12 mouse cellular contexts compared by ENCODE assay signal in the genomic region with DNA sequence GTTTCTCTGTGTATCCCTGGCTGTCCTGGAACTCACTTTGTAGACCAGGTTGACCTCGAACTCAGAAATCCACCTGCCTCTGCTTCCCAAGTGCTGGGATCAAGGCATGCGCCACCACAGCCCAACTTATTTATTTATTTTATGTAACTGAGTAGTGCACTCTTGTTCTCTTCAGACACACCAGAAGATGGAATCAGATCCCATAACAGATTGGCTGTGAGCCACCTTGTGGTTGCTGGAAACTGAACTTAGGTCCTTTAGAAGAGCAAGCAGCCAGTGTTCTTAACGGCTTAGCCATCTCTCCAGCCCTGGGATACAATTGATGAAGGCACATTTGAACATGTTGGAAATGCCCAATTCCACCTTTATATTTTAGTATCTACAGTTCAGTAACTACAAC. TPM values are rescaled to one million over a fixed set of nuclear protein-coding genes. Genes with fewer than 3 reads are reported as not detected.
DNase-seq lines count a peak whose midpoint lies in the region; ATAC-seq and TF ChIP-seq lines count a peak whose summit lies in the region.
"Had no signal": no experiment of that assay in that cellular context is flagged by ENCODE, and none has a peak within 500 bp of the region (broad histone marks: within the 10 kb centered on the region; RNA-seq: fewer than 3 reads in every experiment).

No protein-coding gene starts in this region.

- H3K4me3 ChIP-seq in midbrain, embryonic 14.5 days (replicated peaks; ENCODE audit: low read depth, low read length) = no peak overlapping the region
- no peak overlapping the region for H3K4me3 ChIP-seq in midbrain, embryonic 13.5 days (replicated peaks)
- no peak overlapping the region for H3K4me3 ChIP-seq in stomach, postnatal 0 days (ENCODE audit: low read depth, low read length)
- H3K4me3 ChIP-seq: midbrain, embryonic 10.5 days had no signal

- H3K9ac ChIP-seq in midbrain, embryonic 14.5 days (replicated peaks; ENCODE audit: low read length) = no peak overlapping the region
- no peak overlapping the region for H3K9ac ChIP-seq in midbrain, embryonic 13.5 days (replicated peaks)
- H3K9ac ChIP-seq in stomach, postnatal 0 days (ENCODE audit: low read length) = no peak overlapping the region

- no peak overlapping the region for H3K4me2 ChIP-seq in midbrain, embryonic 14.5 days (ENCODE audit: low read length)
- no peak overlapping the region for H3K4me2 ChIP-seq in midbrain, embryonic 13.5 days (replicated peaks)
- H3K4me2 ChIP-seq in stomach, postnatal 0 days (replicated peaks; ENCODE audit: low read depth) = no peak overlapping the region

- WGBS in midbrain, embryonic 14.5 days = 88% methylated on average over 3 of the region's 3 CpGs
- WGBS in midbrain, embryonic 13.5 days = 93% methylated on average over 3 of the region's 3 CpGs
- WGBS in stomach, postnatal 0 days = 75% methylated on average over 3 of the region's 3 CpGs

- no peak for TF ChIP-seq EP300 in stomach, postnatal 0 days (optimal IDR thresholded peaks at IDR 0.05)

- no peak for ATAC-seq in midbrain, embryonic 14.5 days (ENCODE audit: low FRiP score, low TSS enrichment)
- ATAC-seq in midbrain, embryonic 13.5 days = no peak
- ATAC-seq in stomach, postnatal 0 days (ENCODE audit: low FRiP score, low TSS enrichment) = no peak
- ATAC-seq: activated CD4-positive, CD25-positive, alpha-beta regulatory T cell, adult 4 months; forebrain, embryonic 16.5 days; hindbrain, embryonic 16.5 days had no signal

- no peaks in the 10 kb centered on the region for H3K27me3 ChIP-seq in midbrain, embryonic 14.5 days (ENCODE audit: control insufficient read depth, insufficient read depth, low read length)
- H3K27me3 ChIP-seq in midbrain, embryonic 13.5 days = no peaks in the 10 kb centered on the region
- no peaks in the 10 kb centered on the region for H3K27me3 ChIP-seq in stomach, postnatal 0 days (ENCODE audit: control insufficient read depth, insufficient read depth, low read length)

- no peaks in the 10 kb centered on the region for H3K4me1 ChIP-seq in midbrain, embryonic 14.5 days (ENCODE audit: control insufficient read depth, insufficient read depth, low read length)
- H3K4me1 ChIP-seq in midbrain, embryonic 13.5 days (replicated peaks) = no peaks in the 10 kb centered on the region
- H3K4me1 ChIP-seq in stomach, postnatal 0 days (replicated peaks; ENCODE audit: control insufficient read depth, insufficient read depth) = no peaks in the 10 kb centered on the region
- H3K4me1 ChIP-seq: midbrain, embryonic 10.5 days had no signal

- peaks cover 100% of the 10 kb centered on the region for H3K36me3 ChIP-seq in midbrain, embryonic 14.5 days (ENCODE audit: control insufficient read depth, insufficient read depth, low read length)
- H3K36me3 ChIP-seq in midbrain, embryonic 13.5 days = peaks cover 98% of the 10 kb centered on the region
- H3K36me3 ChIP-seq in stomach, postnatal 0 days (ENCODE audit: control insufficient read depth, insufficient read depth, low read length) = peaks cover 58% of the 10 kb centered on the region

- H3K9me3 ChIP-seq in midbrain, embryonic 14.5 days (ENCODE audit: control insufficient read depth, low read length) = no peaks in the 10 kb centered on the region
- H3K9me3 ChIP-seq in midbrain, embryonic 13.5 days = no peaks in the 10 kb centered on the region
- no peaks in the 10 kb centered on the region for H3K9me3 ChIP-seq in stomach, postnatal 0 days (ENCODE audit: control insufficient read depth, low read length)
- H3K9me3 ChIP-seq: midbrain, embryonic 10.5 days had no signal

- no peak overlapping the region for H3K27ac ChIP-seq in midbrain, embryonic 14.5 days (replicated peaks; ENCODE audit: low read depth, low read length)
- H3K27ac ChIP-seq in midbrain, embryonic 13.5 days = no peak overlapping the region
- no peak overlapping the region for H3K27ac ChIP-seq in stomach, postnatal 0 days (replicated peaks)
- H3K27ac ChIP-seq: midbrain, embryonic 10.5 days had no signal

- TF ChIP-seq CTCF in stomach, postnatal 0 days (IDR thresholded peaks at IDR 0.05; ENCODE audit: low read depth) = peak; percentile 47

- peak; percentile 55 for DNase-seq in kidney, adult 9 months
- DNase-seq in kidney, adult 18-20 months = no peak
- peak; percentile 20 for DNase-seq in midbrain, embryonic 14.5 days
- peak; percentile 62 for DNase-seq in adipocyte (ENCODE audit: low spot score)
- DNase-seq in stomach, postnatal 0 days (ENCODE audit: low spot score) = no peak
- no peak for DNase-seq in thymus, postnatal 0 days (ENCODE audit: low spot score)
- DNase-seq: cerebellum, adult 9-10 months had no signal

RNA-seq across cellular contexts. Expression of a gene that starts 12.9 kb away (rescaled TPM):
- polyA plus RNA-seq in midbrain, embryonic 14.5 days (2014; fragmentation: Nextera tagmentation; extraction: Ambion mirVana) = 0.34 and 3.9 TPM in 2 replicates
- 2.2 and 2.7 TPM in 2 replicates for polyA plus RNA-seq in midbrain, embryonic 13.5 days (2015; fragmentation: Nextera tagmentation; extraction: Ambion mirVana)
- polyA plus RNA-seq in stomach, postnatal 0 days (2015; fragmentation: Nextera tagmentation; extraction: Ambion mirVana) = 5.0 and 6.4 TPM in 2 replicates
- 10.5 and 11.8 TPM in 2 replicates for polyA plus RNA-seq in thymus, postnatal 0 days (2015; fragmentation: Nextera tagmentation; extraction: Ambion mirVana)
- polyA plus RNA-seq: activated CD4-positive, CD25-positive, alpha-beta regulatory T cell, adult 4 months had no signal

RNA-seq across cellular contexts. Expression of a gene that starts 27.8 kb away (rescaled TPM):
- 53.2 and 70.0 TPM in 2 replicates for polyA plus RNA-seq in midbrain, embryonic 14.5 days (2014; fragmentation: Nextera tagmentation; extraction: Ambion mirVana)
- polyA plus RNA-seq in midbrain, embryonic 13.5 days (2015; fragmentation: Nextera tagmentation; extraction: Ambion mirVana) = 72.6 and 76.2 TPM in 2 replicates
- polyA plus RNA-seq in stomach, postnatal 0 days (2015; fragmentation: Nextera tagmentation; extraction: Ambion mirVana) = 34.1 and 34.9 TPM in 2 replicates
- 46.2 and 49.3 TPM in 2 replicates for polyA plus RNA-seq in thymus, postnatal 0 days (2015; fragmentation: Nextera tagmentation; extraction: Ambion mirVana)

RNA-seq across cellular contexts. Expression of a gene that starts 28.0 kb away (rescaled TPM):
- polyA plus RNA-seq in midbrain, embryonic 14.5 days (2014; fragmentation: Nextera tagmentation; extraction: Ambion mirVana) = 72.3 and 114 TPM in 2 replicates
- 133 and 134 TPM in 2 replicates for polyA plus RNA-seq in midbrain, embryonic 13.5 days (2015; fragmentation: Nextera tagmentation; extraction: Ambion mirVana)
- 38.6 and 39.0 TPM in 2 replicates for polyA plus RNA-seq in stomach, postnatal 0 days (2015; fragmentation: Nextera tagmentation; extraction: Ambion mirVana)
- 119 and 122 TPM in 2 replicates for polyA plus RNA-seq in thymus, postnatal 0 days (2015; fragmentation: Nextera tagmentation; extraction: Ambion mirVana)

Comparison
In these comparisons a context has a peak if more than half of its experiments do, and no peak if none do; other contexts are left out.
1. DNase-seq: peak in kidney, adult 9 months (single experiment), midbrain, embryonic 14.5 days (single experiment) and adipocyte (single experiment); none in kidney, adult 18-20 months (single experiment), stomach, postnatal 0 days (single experiment) and thymus, postnatal 0 days (single experiment).